Mouse (Mus musculus) embryonic facial prominence, embryonic 10.5 days (tissue): ENCODE data around the gene Gm49368. TPM values are rescaled to one million over a fixed set of nuclear protein-coding genes. Genes with fewer than 3 reads are reported as not detected.
"Not testable (repeated sequence)": the region's sequence is repeated elsewhere in the genome, so short reads cannot be mapped to it uniquely, and the experiment has no call there.

Source experiments
- DNase-seq: peaks from one replicate; pipeline ENCODE4 v3.0.0-alpha.2; 2017; ENCODE audit warnings: low spot score
- H3K27ac ChIP-seq: fragments of 300-500 bp; sonication (generic); replicated peaks from 2 replicates; pipeline ENCODE4 v1.5.1; 2016; ENCODE audit warnings: mild to moderate bottlenecking
- H3K27me3 ChIP-seq: fragments of 300-500 bp; sonication (generic); replicated peaks from 2 replicates; pipeline ENCODE4 v1.6.1; 2016; ENCODE audit warnings: low read depth, mild to moderate bottlenecking; ENCODE audit not compliant: poor library complexity, severe bottlenecking
- H3K36me3 ChIP-seq: fragments of 300-500 bp; sonication (generic); replicated peaks from 2 replicates; pipeline ENCODE4 v1.6.1; 2016; ENCODE audit warnings: mild to moderate bottlenecking, moderate library complexity
- H3K4me1 ChIP-seq: fragments of 300-500 bp; sonication (generic); 2 replicates; pipeline ENCODE4 v1.6.1; 2016
- H3K4me3 ChIP-seq: fragments of 300-500 bp; sonication (generic); 2 replicates; pipeline ENCODE4 v1.5.1; 2016; ENCODE audit warnings: mild to moderate bottlenecking, moderate library complexity
- H3K9me3 ChIP-seq: fragments of 300-500 bp; sonication (generic); 2 replicates; pipeline ENCODE4 v1.6.1; 2016; ENCODE audit warnings: mild to moderate bottlenecking
- WGBS: fragments of 180-500 bp; shearing (Covaris S2); methylation state at CpG from one replicate; pipeline ENCODE4 v1.1.7; 2016; 5-methylcytosine and 5-hydroxymethylcytosine counted together
- polyA plus RNA-seq: library from polyadenylated mRNA; unstranded; fragments of >200 nt; fragmentation: Nextera tagmentation; extraction: Ambion mirVana; gene quantifications from 2 replicates; pipeline ENCODE4 v1.2.1, GENCODE M21; 2016

Gm49368 gene
- not detected in 2 replicates for polyA plus RNA-seq

- no peaks in the 10 kb centered on the region for H3K4me1 ChIP-seq
- no peak within 1 kb of the TSS for H3K27ac ChIP-seq
- 91% methylated on average over 7 of the region's 7 CpGs for WGBS
- no peaks in the 10 kb centered on the region for H3K9me3 ChIP-seq
- no peaks in the 10 kb centered on the region for H3K27me3 ChIP-seq
- H3K4me3 ChIP-seq, result no peak within 1 kb of the TSS
- no peaks in the 10 kb centered on the region for H3K36me3 ChIP-seq
- no peak for DNase-seq
Observed at GRCm38 (mm10) chr7:128062456-128062855, at the start of gene Gm49368, which contains the start of gene Itgam. Gm49368 (plus strand) TSS chr7:128062683. Itgam (plus strand) TSS chr7:128062640.

- Histone ChIP-seq H3K4me1 (peaks cover 9% of the 10 kb centered on the region; the same call in 1 of the 2 replicates), H3K4me3 (no peak overlapping the region), H3K27me3 (peaks cover 15% of the 10 kb centered on the region), H3K36me3 (no peaks in the 10 kb centered on the region), H3K27ac (no peak overlapping the region), H3K9me3 (no peaks in the 10 kb centered on the region)
- WGBS, result 87% methylated on average over 13 of the region's 13 CpGs
- DNase-seq, result no peak
Observed at GRCm38 (mm10) chr7:128013116-128013515, 49.4 kb upstream of the Gm49368 start.

- 85% methylated on average over 5 of the region's 5 CpGs for WGBS
Observed at GRCm38 (mm10) chr7:128016134-128016533, 46.3 kb upstream of the Gm49368 start.

GRCm38 (mm10) chr7:128016650-128017049 lies 45.8 kb upstream of the Gm49368 start:
- H3K36me3 ChIP-seq, result no peaks in the 10 kb centered on the region
- no peaks in the 10 kb centered on the region for H3K9me3 ChIP-seq
- no peak overlapping the region for H3K27ac ChIP-seq
- DNase-seq, result no peak
- no peak overlapping the region for H3K4me3 ChIP-seq
- WGBS, result 80% methylated on average over 6 of the region's 6 CpGs
- H3K27me3 ChIP-seq, result no peaks in the 10 kb centered on the region
- H3K4me1 ChIP-seq, result no peaks in the 10 kb centered on the region

More at GRCm38 (mm10) chr7:128016134-128016533, 46.3 kb upstream of the Gm49368 start:
- not testable (repeated sequence) for H3K4me1 ChIP-seq, H3K36me3 ChIP-seq, H3K27me3 ChIP-seq, H3K27ac ChIP-seq, H3K9me3 ChIP-seq, H3K4me3 ChIP-seq, DNase-seq

- H3K27me3 ChIP-seq, result no peaks in the 10 kb centered on the region
- no peaks in the 10 kb centered on the region for H3K9me3 ChIP-seq
- H3K4me3 ChIP-seq, result no peak overlapping the region
- H3K36me3 ChIP-seq, result no peaks in the 10 kb centered on the region
- DNase-seq, result no peak
- no peak overlapping the region for H3K27ac ChIP-seq
- H3K4me1 ChIP-seq, result no peaks in the 10 kb centered on the region
- 87% methylated on average over 3 of the region's 3 CpGs for WGBS
Observed at GRCm38 (mm10) chr7:128018275-128018674, 44.2 kb upstream of the Gm49368 start.

- Histone ChIP-seq H3K4me3 (no peak overlapping the region), H3K27ac (no peak overlapping the region), H3K27me3 (no peaks in the 10 kb centered on the region), H3K9me3 (no peaks in the 10 kb centered on the region), H3K36me3 (no peaks in the 10 kb centered on the region), H3K4me1 (no peaks in the 10 kb centered on the region)
- WGBS, result 77% methylated on average over 2 of the region's 2 CpGs
- no peak for DNase-seq
Observed at GRCm38 (mm10) chr7:128019187-128019586, 43.3 kb upstream of the Gm49368 start.

- Histone ChIP-seq H3K27ac (no peak overlapping the region), H3K4me3 (no peak overlapping the region), H3K4me1 (no peaks in the 10 kb centered on the region), H3K9me3 (no peaks in the 10 kb centered on the region), H3K27me3 (no peaks in the 10 kb centered on the region), H3K36me3 (no peaks in the 10 kb centered on the region)
- no peak for DNase-seq
- 61% methylated on average over 8 of the region's 8 CpGs for WGBS
Observed at GRCm38 (mm10) chr7:128022974-128023373, 39.5 kb upstream of the Gm49368 start.

- H3K4me3 ChIP-seq, result no peak overlapping the region
- H3K27me3 ChIP-seq, result no peaks in the 10 kb centered on the region
- WGBS, result 94% methylated on average over 4 of the region's 4 CpGs
- no peaks in the 10 kb centered on the region for H3K9me3 ChIP-seq
- DNase-seq, result no peak
- H3K36me3 ChIP-seq, result no peaks in the 10 kb centered on the region
- no peak overlapping the region for H3K27ac ChIP-seq
- H3K4me1 ChIP-seq, result no peaks in the 10 kb centered on the region
Observed at GRCm38 (mm10) chr7:128023565-128023964, 38.9 kb upstream of the Gm49368 start.

GRCm38 (mm10) chr7:128024364-128024763 lies 38.1 kb upstream of the Gm49368 start:
- Histone ChIP-seq H3K27me3 (no peaks in the 10 kb centered on the region), H3K27ac (no peak overlapping the region), H3K4me1 (no peaks in the 10 kb centered on the region), H3K36me3 (no peaks in the 10 kb centered on the region), H3K9me3 (no peaks in the 10 kb centered on the region), H3K4me3 (no peak overlapping the region)
- 93% methylated on average over 9 of the region's 9 CpGs for WGBS
- DNase-seq, result no peak

- Histone ChIP-seq H3K9me3 (no peaks in the 10 kb centered on the region), H3K4me3 (no peak overlapping the region), H3K4me1 (no peaks in the 10 kb centered on the region), H3K27ac (no peak overlapping the region), H3K36me3 (no peaks in the 10 kb centered on the region), H3K27me3 (no peaks in the 10 kb centered on the region)
- WGBS, result 91% methylated on average over 4 of the region's 4 CpGs
- no peak for DNase-seq
Observed at GRCm38 (mm10) chr7:128024932-128025331, 37.6 kb upstream of the Gm49368 start.

GRCm38 (mm10) chr7:128025381-128025780 lies 37.1 kb upstream of the Gm49368 start:
- no peak overlapping the region for H3K27ac ChIP-seq
- no peak for DNase-seq
- no peaks in the 10 kb centered on the region for H3K9me3 ChIP-seq
- no peaks in the 10 kb centered on the region for H3K4me1 ChIP-seq
- H3K36me3 ChIP-seq, result no peaks in the 10 kb centered on the region
- H3K4me3 ChIP-seq, result no peak overlapping the region
- no peaks in the 10 kb centered on the region for H3K27me3 ChIP-seq
- 85% methylated on average over 4 of the region's 4 CpGs for WGBS

GRCm38 (mm10) chr7:128031403-128031976 lies 31.0 kb upstream of the Gm49368 start:
- no peaks in the 10 kb centered on the region for H3K9me3 ChIP-seq
- no peaks in the 10 kb centered on the region for H3K36me3 ChIP-seq
- WGBS, result 35% methylated on average over 9 of the region's 9 CpGs
- DNase-seq, result peak; percentile 52
- H3K27me3 ChIP-seq, result no peaks in the 10 kb centered on the region
- H3K27ac ChIP-seq, result no peak overlapping the region
- no peak overlapping the region for H3K4me3 ChIP-seq
- H3K4me1 ChIP-seq, result no peaks in the 10 kb centered on the region

GRCm38 (mm10) chr7:128032290-128032988 lies 30.0 kb upstream of the Gm49368 start:
- no peak overlapping the region for H3K27ac ChIP-seq
- no peaks in the 10 kb centered on the region for H3K9me3 ChIP-seq
- no peak overlapping the region for H3K4me3 ChIP-seq
- no peaks in the 10 kb centered on the region for H3K4me1 ChIP-seq
- DNase-seq, result no peak
- H3K27me3 ChIP-seq, result no peaks in the 10 kb centered on the region
- 93% methylated on average over 5 of the region's 5 CpGs for WGBS
- H3K36me3 ChIP-seq, result no peaks in the 10 kb centered on the region
